Mouse (Mus musculus): Measurements from ENCODE around the gene Klk1b4. TPM values are rescaled to one million over a fixed set of nuclear protein-coding genes. Genes with fewer than 3 reads are reported as not detected.
"Not testable (repeated sequence)": the region's sequence is repeated elsewhere in the genome, so short reads cannot be mapped to it uniquely, and the experiment has no call there.

Klk1b4 gene
- not detected for polyA plus RNA-seq (2017; shearing (Covaris generic))

DNA sequence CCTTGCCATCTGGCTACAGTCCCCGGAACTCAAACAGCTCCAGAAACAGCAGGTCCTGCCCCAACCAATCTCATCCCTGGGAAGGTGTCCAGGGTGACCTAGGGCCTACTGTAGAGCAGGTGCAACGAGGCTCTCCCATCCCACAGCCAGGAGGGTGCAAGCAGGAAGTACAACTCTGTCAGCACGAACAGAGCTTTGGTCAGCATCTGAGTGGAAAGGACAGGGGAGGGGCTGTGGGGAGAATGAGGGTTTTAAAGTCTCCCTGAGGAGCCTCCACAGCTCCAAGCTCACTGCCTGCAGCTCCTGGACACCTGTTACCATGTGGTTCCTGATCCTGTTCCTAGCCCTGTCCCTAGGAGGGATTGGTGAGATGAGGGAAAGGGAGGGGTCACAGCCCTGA lies at the start of gene Klk1b4:
Gene Klk1b4 (plus strand): TSS at position 301 of the 400 bp plus-strand sequence.
- not testable (repeated sequence) for ATAC-seq

DNA sequence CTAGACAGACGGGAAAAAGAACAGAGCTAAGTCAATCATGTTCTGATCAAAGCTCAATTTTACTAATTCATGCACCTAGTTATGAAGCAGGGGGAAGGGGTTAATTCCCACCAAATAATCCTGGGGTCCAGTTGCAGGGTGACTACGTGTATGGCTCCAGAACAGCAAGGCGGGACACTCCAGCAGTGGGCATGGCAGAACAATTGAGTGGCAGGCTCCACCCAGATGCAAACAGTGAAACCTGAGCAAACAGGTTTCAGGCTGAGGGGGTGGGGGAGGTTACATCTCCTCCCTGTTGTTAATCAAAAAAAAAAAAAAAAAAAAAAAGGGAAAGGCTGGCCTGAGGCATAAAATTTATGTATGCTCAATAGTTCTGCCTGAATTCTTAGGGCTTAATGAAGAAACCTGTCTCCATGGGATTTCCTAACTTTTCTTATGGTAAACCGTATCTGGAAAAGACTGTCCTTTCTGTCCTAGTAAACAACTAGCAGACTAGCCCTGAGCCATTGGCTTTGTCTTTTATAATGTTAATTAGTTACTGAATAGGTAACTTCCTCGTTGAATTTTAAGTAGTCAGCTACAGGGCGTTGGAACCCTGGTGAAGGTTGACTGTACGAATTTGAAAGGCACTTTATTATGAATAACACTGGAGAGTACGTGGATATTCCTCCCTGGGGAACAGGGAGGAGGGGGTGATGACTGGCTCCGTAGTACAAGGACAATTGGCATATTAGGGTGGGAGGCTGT lies 27.8 kb upstream of the Klk1b4 start:
- no peak for ATAC-seq

DNA sequence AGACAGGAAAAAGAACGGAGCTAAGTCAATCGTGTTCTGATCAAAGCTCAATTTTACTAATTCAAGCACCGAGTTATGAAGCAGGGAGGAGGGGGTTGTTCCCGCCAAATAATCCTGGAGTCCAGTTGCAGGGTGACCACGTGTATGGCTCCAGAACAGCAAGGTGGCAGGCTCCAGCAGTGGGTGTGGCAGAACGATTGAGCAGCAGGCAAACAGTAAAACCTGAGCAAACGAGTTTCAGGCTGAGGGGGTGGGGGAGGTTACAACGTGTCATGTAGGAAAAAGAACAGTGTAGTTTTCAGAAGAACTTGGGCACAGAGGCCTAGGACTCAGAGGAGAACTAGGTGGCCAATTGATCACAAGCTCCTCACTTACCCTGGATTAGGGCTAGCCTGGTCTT lies 20.7 kb upstream of the Klk1b4 start:
- ATAC-seq: not testable (repeated sequence)

DNA sequence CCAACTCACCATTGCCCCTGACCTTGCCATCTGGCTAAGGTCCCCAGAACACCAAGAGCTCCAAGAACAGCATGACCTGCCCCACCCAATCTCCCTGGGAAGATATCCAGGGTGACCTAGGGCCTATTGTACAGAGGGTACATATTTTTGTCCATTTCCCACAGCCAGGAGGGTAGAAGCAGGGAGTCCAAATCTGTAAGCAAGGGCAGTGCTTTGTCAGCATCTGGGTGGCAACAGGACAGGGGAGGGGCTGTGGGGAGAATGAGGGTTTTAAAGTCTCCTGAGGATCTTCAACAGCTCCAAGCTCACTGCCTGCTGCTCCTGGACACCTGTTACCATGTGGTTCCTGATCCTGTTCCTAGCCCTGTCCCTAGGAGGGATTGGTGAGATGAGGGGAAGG lies 19.3 kb upstream of the Klk1b4 start, which contains the start of gene Klk1b24:
Gene Klk1b24 (plus strand): TSS at position 301 of the 400 bp plus-strand sequence.
- not testable (repeated sequence) for ATAC-seq

DNA sequence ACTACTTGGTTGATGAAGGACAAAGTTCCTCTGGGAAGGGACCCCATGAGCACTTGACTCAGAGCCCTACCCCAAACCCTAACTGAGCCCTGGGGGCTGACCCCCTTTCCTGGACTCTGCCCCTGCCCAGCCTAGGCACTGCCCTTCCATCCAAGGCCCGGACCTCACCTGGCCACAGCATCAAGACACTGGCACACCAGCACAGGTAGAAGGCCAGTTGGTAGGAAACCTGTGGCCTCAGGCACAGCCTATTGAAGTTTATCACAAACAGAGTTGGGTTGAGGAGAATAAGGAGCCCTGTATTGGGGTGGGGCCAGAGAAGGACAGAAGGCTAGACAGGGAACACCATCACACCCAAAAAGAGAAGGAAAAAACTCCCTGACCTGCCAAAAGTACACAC lies 13.8 kb upstream of the Klk1b4 start:
- ATAC-seq: not testable (repeated sequence)

DNA sequence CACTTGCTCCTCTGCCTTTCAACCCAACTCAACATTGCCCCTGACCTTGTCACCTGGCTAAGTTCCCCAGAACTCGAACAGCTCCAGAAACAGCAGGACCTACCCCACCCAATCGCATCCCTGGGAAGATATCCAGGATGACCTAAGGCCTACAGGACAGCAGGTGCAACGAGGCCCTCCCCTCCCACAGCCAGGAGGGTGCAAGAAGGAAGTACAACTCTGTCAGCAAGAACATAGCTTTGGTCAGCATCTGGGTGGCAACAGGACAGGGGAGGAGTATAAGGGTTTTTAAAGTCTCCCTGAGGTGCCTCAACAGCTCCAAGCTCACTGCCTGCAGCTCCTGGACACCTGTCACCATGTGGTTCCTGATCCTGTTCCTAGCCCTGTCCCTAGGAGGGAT lies 9.3 kb upstream of the Klk1b4 start, which contains the start of gene Klk1b3:
Gene Klk1b3 (plus strand): TSS at position 301 of the 400 bp plus-strand sequence.
- no peak for ATAC-seq

DNA sequence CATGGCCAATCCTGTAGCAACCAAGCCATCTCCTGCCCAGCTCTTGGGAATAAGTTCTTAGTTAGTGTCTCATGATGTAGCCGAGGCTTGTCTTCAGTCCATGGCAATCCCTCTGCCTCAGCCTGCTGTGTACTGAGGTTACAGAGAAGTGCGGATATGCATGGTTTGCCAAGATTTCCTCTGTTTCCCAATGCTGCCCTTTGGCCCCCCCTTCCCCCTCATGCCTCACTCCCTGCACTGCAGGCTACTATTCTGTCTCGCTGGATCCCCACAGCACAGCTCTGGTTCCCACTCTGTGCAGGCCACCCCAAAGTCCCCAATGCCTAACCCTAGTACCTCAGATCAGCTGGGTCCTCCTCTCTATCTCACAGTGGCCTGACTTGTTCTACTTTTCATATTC lies 1.1 kb downstream of the Klk1b4 start:
- no peak for ATAC-seq

DNA sequence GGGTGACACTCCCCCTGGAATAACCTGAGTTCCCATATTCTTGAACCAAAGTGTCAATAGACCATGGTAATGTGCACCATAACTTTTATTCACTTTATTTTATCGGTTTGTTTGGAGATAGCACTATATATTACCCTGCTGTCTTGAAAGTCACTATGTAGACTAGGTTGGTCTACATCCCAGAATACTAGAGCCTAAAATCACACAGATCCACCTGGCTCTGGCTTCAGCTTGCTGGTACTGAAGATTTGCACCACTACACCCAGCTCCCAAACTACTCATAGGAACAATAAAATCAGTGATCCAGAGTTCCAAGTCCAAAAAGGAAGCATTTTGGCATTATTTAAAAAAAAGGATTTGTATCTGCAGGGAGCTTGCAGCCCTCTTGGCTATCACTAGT lies 8.4 kb downstream of the Klk1b4 start, which contains the start of gene Klk1b5:
Gene Klk1b5 (plus strand): TSS at position 301 of the 400 bp plus-strand sequence.
- no peak for ATAC-seq

DNA sequence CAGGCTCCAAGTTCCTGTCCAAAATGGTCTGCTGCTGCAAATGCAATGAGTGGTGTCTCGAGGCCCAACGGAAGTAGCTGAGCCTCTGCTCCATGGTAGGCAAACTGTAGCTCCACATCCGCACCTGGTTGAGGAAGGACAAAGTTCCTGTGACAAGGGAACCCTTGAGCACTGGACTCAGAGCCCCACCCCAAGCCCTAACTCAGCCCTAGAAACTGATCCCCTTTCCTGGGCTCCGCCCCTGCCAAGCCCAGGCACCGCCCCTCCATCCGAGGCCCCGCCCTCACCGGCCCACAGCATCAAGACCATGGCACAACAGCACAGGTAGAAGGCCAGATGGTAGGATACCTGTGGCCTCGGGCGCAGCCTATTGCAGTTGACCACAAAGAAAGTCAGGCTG lies 14.4 kb downstream of the Klk1b4 start:
- not testable (repeated sequence) for ATAC-seq

DNA sequence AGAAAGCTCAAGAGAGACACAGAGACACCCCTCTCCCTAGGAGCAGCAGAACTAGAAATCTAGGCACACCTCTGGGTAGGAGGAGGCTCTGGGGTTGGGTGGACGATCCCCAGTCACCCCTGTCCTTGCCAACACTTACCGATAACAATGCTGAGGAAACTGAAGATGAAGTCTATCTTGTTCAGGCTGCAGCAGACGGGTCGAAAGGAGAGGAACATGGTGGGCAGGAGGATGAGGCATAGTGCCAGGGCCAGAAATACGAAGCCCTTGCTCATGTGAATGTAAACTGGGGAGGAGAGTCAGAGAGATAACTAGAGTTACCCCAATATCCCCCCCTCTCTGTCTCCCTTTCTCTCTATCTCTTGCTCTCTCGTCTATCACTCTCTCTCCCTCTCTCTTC lies 15.1 kb downstream of the Klk1b4 start:
- not testable (repeated sequence) for ATAC-seq

DNA sequence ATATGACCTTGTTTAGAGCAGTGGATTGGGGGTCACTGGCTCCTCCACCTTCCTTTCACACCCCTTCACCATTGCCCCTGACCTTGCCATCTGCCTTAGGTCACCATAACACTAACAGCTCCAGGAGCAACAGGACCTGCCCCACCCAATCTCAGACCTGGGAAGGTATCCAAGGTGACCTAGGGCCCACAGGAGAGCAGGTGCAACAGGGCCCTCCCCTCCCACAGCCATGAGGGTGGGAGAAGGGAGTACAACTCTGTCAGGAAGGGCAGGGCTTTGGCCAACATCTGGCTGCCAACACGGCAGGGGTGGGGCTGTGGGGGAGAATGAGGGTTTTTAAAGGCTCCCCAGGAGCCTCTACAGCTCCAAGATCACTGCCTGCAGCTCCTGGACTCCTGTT lies 17.8 kb downstream of the Klk1b4 start, which contains the start of gene Klk1:
Gene Klk1 (plus strand): TSS at position 285 of the 400 bp plus-strand sequence.
- no peak for ATAC-seq

DNA sequence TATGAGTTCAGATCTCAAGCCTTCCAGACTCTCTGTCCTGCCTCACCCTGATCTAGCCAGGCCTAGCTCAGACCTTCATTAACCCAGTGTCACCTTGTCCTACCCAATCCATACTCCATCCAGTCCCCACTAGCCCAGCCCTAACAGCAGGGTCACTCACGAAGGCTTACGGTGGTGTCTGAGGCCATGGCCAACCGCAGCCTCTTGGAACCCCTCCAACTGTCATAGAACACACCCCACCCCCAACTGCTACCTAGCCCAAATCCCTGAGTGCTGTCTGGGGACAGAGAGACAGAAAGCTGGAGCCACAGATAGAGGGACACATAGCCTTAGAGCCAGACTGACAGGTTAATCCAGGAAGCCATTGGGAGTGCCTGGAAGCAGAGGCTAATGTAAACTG lies 28.7 kb downstream of the Klk1b4 start, which contains the start of gene Gm36864:
Gene Gm36864 (plus strand): TSS at position 269 of the 400 bp plus-strand sequence.
- ATAC-seq: no peak

DNA sequence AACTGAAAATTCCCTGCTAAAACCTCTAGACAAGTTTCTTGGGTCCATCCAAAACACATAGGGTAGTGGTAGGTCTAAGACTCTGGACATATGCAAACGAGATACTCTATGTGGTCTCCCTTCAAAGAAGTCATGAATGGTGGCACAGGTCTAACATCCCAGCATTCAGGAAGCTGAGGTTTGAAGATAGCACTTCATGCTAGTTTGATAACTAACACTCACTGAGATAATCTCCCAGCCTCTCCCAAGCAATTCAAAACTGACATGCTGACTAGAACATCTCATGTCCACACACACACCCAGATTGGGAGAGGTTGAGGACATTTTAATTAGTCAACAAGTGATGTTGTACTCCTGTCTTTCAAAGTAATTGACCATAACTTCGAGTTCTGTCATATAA lies 32.7 kb downstream of the Klk1b4 start:
- no peak for ATAC-seq

DNA sequence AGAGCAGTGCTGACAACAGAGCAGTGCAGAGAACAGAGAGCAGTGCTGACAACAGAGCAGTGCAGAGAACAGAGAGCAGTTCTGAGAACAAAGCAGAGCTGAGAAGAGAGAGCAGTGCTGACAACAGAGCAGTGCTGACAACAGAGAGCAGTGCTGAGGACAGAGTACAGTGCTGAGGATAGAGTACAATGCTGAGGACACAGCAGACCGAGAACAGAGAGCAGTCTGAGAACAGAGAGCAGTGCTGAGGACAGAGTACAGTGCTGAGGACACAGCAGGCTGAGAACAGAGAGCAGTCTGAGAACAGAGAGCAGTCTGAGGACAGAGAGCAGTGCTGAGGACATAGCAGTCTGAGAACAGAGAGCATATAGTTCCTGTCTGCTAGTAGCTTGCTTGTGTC lies 33.5 kb downstream of the Klk1b4 start:
- ATAC-seq: no peak

DNA sequence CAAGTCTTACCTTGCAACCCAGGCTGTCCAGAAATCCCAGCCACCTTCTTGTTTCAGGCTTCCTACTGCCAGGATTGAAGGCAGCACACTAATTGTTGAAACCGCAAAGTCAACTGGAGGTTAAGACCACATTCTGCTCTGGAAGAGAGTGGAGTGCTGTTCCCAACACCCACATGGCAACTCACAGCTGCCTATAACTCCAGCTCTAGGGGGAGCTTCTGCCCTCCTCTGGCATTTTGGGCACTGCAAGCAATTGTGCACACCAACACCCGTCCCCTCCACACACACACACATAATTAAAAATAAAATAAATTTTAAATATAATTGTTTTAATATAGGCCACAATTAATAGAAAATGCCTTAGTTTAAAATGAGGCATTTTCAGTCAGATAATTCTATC lies 33.9 kb downstream of the Klk1b4 start:
- no peak for ATAC-seq

DNA sequence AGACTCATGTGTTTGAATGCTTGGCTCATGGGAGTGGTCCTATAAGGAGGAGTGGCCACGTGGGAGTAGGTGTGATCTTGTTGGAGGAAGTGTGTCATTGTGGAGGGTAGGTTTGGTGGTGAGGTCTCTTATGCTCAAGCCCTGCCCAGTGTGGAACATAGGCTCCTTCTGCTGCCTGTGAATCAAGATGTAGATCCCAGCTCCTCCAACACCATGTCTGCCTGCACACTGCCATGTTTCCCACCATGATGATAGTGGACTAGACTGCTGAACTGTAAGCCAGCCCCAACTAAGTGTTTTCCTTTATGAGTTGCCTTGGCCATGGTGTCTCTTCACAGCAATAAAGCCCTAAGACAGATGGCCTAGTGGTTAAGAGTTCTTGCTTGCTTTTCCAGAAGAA lies 36.8 kb downstream of the Klk1b4 start:
- no peak for ATAC-seq

DNA sequence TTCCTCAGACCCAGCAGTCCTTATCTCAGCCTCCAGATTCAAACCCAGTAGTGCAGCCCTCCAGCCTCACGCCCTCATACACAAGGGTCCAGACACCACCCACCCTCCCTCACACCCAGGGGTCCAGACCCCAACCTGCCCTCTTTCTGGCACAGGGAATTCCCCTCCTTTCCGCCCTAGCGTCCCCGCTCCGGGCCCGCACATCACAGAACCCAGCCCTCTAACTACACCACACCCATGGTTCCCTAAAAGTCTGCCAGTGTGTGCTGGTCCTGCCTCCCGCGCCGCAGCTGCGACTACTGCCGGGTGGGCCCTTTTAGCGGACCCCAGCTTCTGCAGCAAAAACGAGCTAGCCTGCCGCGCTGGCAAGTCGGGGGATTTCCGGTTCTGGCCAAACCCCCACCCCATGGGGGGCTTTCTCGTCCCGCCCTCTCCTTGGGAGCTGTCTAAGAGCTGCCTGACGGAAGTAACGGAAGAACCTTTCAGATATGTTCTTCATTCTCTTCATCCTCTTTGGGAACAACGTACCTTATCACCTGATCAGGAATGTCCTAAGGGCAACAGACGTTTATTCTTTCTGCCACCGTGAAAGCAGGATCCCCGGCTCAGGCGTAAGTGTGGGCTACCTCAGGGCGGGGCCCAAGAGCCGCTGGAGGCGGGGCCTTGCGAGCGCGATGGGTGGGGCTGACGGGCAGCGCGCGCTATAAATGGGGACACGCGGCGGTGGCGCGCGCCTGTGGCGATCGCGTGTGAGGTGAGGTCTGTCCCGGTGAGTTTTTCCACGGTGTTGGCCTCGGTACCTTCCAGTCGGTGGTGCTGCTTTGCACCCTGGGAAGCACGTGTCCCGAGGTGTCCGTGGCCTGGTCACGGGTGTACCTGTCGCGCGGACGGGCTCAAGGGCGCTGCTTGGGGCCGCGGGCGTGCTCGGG lies 39.1 kb downstream of the Klk1b4 start, which contains the start of the genes 1700028J19Rik and 2410002F23Rik:
Gene 1700028J19Rik (minus strand): TSS at position 641 of the 929 bp plus-strand sequence.
Gene 2410002F23Rik (plus strand): TSS at position 668 of the 929 bp plus-strand sequence.
- ATAC-seq: peak; percentile 87

DNA sequence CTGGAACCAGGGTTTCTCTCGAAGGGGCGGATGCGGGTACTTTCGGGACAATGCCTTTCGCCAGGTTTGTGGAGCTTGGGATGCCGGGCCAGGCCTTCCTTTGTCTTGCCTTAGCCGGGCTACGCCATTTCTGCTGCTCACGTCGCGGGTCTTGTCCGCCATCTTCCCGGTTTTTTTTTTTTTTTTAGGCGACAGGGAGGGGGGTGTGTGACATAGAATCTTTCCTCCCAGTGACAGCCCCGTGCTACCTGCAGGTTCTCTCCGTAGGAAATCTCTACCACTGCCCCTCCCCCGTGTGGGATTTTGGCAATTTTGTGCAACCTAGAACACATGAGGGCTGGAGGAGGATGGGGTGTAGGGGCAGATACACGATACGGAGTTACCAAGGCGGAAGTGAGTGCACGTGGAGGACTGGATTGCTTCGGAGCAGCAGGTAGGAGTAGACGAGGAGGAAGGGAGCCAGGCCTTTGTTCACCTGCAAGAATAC lies 39.8 kb downstream of the Klk1b4 start:
- peak; percentile 57 for ATAC-seq

DNA sequence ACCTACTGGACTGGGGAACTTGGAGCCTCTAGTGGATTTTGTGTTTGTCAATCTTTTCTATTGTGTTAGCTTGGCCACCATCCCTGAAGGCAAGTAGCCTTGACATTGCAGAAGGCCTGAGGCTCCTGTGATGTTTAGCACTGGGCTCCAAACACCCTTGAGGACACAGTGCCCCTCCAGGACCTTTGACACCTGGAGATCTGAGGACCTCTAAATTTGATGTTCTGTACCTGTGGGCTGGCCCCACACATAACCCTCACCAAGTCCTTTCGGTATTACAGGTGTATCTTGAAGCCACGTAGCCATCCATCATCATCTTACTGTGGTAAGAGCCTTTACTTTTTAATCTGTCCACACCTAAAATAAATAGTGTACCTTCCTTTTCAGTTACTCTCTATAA lies 40.7 kb downstream of the Klk1b4 start:
- no peak for ATAC-seq

DNA sequence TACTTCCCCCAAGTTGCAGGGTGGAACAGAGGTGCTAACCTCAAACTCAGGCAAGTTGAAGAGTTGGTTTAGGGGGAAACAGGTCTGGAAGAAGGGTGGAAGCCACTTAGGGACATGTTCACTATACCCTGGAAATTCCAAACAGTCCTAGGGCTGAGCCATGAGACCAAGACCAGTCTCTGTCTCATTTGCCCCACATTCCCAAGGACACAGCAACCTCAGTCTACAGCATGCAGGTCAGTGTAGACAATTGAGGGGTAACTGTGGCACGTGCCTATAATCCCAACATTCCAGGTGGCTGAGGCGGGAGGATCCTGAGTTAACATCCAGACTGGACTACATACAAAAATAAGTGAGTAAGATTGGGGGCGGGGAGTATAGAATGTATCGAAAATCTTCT lies 42.0 kb downstream of the Klk1b4 start:
- no peak for ATAC-seq

DNA sequence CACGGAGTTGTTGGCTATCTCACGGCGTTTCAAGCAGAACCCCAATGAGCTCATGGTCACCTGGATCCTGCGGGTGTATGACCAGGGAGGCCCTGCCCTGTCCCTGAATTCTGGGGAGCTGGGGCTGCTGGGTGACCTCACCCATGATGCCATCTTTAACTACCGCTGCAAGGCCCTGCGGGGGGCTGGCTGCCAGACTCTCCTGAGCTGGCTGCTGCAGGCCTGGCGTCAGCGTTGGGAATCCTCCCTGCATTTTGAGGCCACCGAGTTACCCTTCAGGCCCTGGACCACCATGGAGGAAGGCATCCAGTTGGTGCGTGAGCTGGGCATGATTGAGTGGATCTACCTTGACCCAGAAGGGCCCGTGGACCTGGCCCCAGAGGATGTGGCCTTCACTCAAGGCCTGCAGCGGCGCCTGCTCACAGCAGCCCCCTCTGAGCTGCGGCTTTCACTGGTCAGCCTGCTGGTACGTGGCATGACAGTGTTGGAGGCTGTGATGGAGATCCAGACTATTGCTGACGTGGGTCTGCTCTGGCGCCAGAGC lies 43.6 kb downstream of the Klk1b4 start:
- not testable (repeated sequence) for ATAC-seq

DNA sequence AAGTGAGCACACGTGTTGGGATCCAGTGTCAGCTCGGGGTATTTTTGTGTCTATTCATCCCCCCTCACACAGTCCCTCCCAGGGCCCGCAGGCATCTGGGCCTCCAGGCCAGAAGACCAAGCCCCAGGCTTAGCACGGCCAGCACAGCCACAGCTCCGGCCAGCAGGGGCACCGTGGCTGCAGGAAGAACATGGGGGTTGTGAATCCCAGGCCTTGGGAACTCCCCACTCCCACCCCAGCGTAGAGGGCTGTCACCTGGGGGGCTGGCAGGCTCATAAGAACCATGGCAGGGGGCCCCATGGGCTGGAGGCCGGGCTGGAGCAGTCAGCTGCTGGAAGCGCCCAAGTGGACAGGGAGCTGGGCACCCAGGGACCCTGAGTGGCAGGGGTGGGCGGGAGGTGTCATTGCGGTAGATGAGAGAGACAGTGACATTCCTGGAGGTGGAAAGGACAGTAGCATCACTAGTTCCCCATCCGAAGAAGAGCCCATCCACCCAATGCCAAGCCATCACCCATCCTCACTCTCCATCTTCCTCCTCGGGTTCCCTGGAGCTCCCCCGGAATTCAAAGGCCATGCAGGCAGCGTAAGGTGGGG lies 45.9 kb downstream of the Klk1b4 start:
- no peak for ATAC-seq

Measured in CD4-positive, CD25-positive, alpha-beta regulatory T cell, adult 4 months (primary cell).